In the genomic region with DNA sequence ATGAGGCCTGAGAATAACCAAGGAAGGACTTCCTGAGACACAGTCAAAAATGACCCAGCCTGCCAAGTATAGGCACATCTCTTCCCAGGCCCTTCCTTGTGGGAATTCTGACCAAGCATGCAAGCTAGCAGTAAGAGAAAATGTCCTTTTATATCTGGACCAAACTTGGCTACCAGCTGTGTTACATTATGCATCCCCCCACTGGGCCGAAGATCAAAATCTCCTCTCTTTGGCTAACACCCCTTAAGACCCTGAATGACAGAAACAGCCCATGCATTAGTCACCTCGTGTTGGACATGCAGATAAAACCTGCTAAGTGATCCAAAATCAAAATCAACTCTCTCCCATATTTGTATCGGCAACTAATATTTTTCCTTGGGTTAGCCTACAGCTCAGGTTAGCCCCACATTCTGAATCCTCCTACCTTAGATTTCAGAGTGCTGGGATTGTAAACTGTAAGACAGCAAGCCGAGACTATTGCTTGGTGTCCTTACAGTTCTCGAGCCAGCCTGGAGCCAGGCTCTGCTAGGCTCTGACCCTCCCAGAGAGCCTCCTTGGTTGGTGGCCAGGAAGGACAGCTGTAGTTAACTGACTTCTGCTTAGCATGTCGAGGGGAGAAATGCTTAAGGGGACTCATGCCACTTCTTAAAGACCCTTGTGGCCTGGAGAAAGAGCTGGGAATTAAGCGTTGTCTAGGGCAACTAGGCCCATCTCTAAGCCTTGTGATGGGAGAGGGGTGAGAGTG, we compare ENCODE assay signal across 18 mouse cellular contexts. TPM values are rescaled to one million over a fixed set of nuclear protein-coding genes. Genes with fewer than 3 reads are reported as not detected.
A peak's percentile ranks its signal among the peaks of the same experiment; 100 is the strongest.
DNase-seq lines count a peak whose midpoint lies in the region; ATAC-seq lines count a peak whose summit lies in the region.
"Had no signal": no experiment of that assay in that cellular context is flagged by ENCODE, and none has a peak within 500 bp of the region (broad histone marks: within the 10 kb centered on the region; RNA-seq: fewer than 3 reads in every experiment).

No protein-coding gene starts in this region.

- no peaks in the 10 kb centered on the region for H3K9me3 ChIP-seq in heart, embryonic 12.5 days (replicated peaks)
- H3K9me3 ChIP-seq in midbrain, embryonic 13.5 days = no peaks in the 10 kb centered on the region
- H3K9me3 ChIP-seq: embryonic facial prominence, embryonic 12.5 days; heart, embryonic 13.5 days; hindbrain, embryonic 15.5 days; limb, embryonic 13.5 days; midbrain, embryonic 10.5 days; neural tube, embryonic 15.5 days had no signal

- no peak overlapping the region for H3K9ac ChIP-seq in heart, embryonic 12.5 days
- H3K9ac ChIP-seq in midbrain, embryonic 13.5 days (replicated peaks) = no peak overlapping the region
- H3K9ac ChIP-seq: embryonic facial prominence, embryonic 12.5 days; heart, embryonic 13.5 days; hindbrain, embryonic 15.5 days; limb, embryonic 13.5 days; neural tube, embryonic 15.5 days had no signal

- no peaks in the 10 kb centered on the region for H3K36me3 ChIP-seq in heart, embryonic 12.5 days
- H3K36me3 ChIP-seq in midbrain, embryonic 13.5 days = no peaks in the 10 kb centered on the region
- H3K36me3 ChIP-seq: embryonic facial prominence, embryonic 12.5 days; heart, embryonic 13.5 days; hindbrain, embryonic 15.5 days; limb, embryonic 13.5 days; midbrain, embryonic 10.5 days; neural tube, embryonic 15.5 days had no signal

- peak; percentile 93 for DNase-seq in heart, adult 11 months
- peak; percentile 62 for DNase-seq in left cerebral cortex, postnatal 4 days
- no peak for DNase-seq in left cerebral cortex, adult 18-20 months (ENCODE audit: low spot score in 2 of 2)
- DNase-seq in gastrocnemius, postnatal 14 days = peak; percentile 83
- peak; percentile 47 for DNase-seq in lung, postnatal 14 days
- DNase-seq: B cell, adult 2 months; cerebellum, postnatal 36 days; kidney, adult 2 months; thymus, postnatal 25 days had no signal

- H3K4me3 ChIP-seq in heart, embryonic 12.5 days = no peak overlapping the region
- no peak overlapping the region for H3K4me3 ChIP-seq in midbrain, embryonic 13.5 days (replicated peaks)
- H3K4me3 ChIP-seq: embryonic facial prominence, embryonic 12.5 days; heart, embryonic 13.5 days; hindbrain, embryonic 15.5 days; left cerebral cortex, adult 2 months; limb, embryonic 13.5 days; midbrain, embryonic 10.5 days; neural tube, embryonic 15.5 days had no signal

- no peak for ATAC-seq in heart, embryonic 12.5 days (ENCODE audit: insufficient number of reproducible peaks, low FRiP score)
- ATAC-seq in midbrain, embryonic 13.5 days = no peak

- peaks cover 64% of the 10 kb centered on the region for H3K27me3 ChIP-seq in heart, embryonic 12.5 days (replicated peaks)
- H3K27me3 ChIP-seq in midbrain, embryonic 13.5 days = peaks cover 73% of the 10 kb centered on the region

- H3K4me2 ChIP-seq in heart, embryonic 12.5 days = no peak overlapping the region
- H3K4me2 ChIP-seq in midbrain, embryonic 13.5 days (replicated peaks) = no peak overlapping the region
- H3K4me2 ChIP-seq: embryonic facial prominence, embryonic 12.5 days; heart, embryonic 13.5 days; hindbrain, embryonic 15.5 days; limb, embryonic 13.5 days; neural tube, embryonic 15.5 days had no signal

- 52% methylated on average over 7 of the region's 7 CpGs for WGBS in heart, embryonic 12.5 days
- 68% methylated on average over 7 of the region's 7 CpGs for WGBS in midbrain, embryonic 13.5 days

- no peak overlapping the region for H3K27ac ChIP-seq in heart, embryonic 12.5 days (ENCODE audit: poor library complexity, severe bottlenecking)
- no peak overlapping the region for H3K27ac ChIP-seq in midbrain, embryonic 13.5 days
- H3K27ac ChIP-seq: embryonic facial prominence, embryonic 12.5 days; heart, embryonic 13.5 days; hindbrain, embryonic 15.5 days; left cerebral cortex, adult 2 months; limb, embryonic 13.5 days; midbrain, embryonic 10.5 days; neural tube, embryonic 15.5 days had no signal

- intact Hi-C loops in left cerebral cortex, postnatal 4 days (cut with DNase I) = no loop called here
- intact Hi-C loops in gastrocnemius, postnatal 14 days (cut with DNase I; ENCODE audit: low total_unique reads) = no loop called here

- no peaks in the 10 kb centered on the region; the same call in 1 of the 2 replicates for H3K4me1 ChIP-seq in heart, embryonic 12.5 days (replicated peaks)
- peaks cover 18% of the 10 kb centered on the region for H3K4me1 ChIP-seq in midbrain, embryonic 13.5 days (replicated peaks)

RNA-seq across cellular contexts. Expression of gene Tshz3, which starts 8.7 kb away (rescaled TPM):
- 1.4 and 2.1 TPM in 2 replicates for polyA plus RNA-seq in heart, embryonic 12.5 days (2016; fragmentation: Nextera tagmentation; extraction: Ambion mirVana)
- 10 to 100 TPM; 62.3 to 64.5 TPM for total RNA-seq in left cerebral cortex, postnatal 4 days (2021)
- 10 to 100 TPM; 42.9 to 45.6 TPM for total RNA-seq in left cerebral cortex, adult 18-20 months (2021)
- total RNA-seq in gastrocnemius, postnatal 14 days (2021) = 1 to 10 TPM; 5.0 to 5.3 TPM
- polyA plus RNA-seq in midbrain, embryonic 13.5 days (2015; fragmentation: Nextera tagmentation; extraction: Ambion mirVana) = 7.9 and 9.1 TPM in 2 replicates

Comparison
In these comparisons a context has a peak if more than half of its experiments do, and no peak if none do; other contexts are left out.
1. DNase-seq: peak in heart, adult 11 months (single experiment), left cerebral cortex, postnatal 4 days (single experiment), gastrocnemius, postnatal 14 days (single experiment) and lung, postnatal 14 days (single experiment); none in left cerebral cortex, adult 18-20 months (0 of 2).
2. RNA of gene Tshz3, which starts 8.7 kb away (total RNA-seq): 62.3 to 64.5 TPM in left cerebral cortex, postnatal 4 days and 42.9 to 45.6 TPM in left cerebral cortex, adult 18-20 months; 5.0 to 5.3 TPM in gastrocnemius, postnatal 14 days; every median in the first group is over 4 times any median in the second.